Mouse (Mus musculus) midbrain, embryonic 11.5 days (tissue): ENCODE measurements at regions not wholly inside any gene's neighbourhood (a gene's known extent, or its start where the extent isn't known, plus 50 kb on each side); places are given as distances from the start of the nearest gene placed in this dataset.

Source experiments
- ATAC-seq: fragments of 200-750 bp; cut with Nextera tagmentation; 2 replicates; pipeline ENCODE4 v1.8.0; 2017; ENCODE audit warnings: moderate TSS enrichment, moderate library complexity; ENCODE audit not compliant: low FRiP score
- DNase-seq: peaks from one replicate; pipeline ENCODE4 v3.0.0; 2015; ENCODE audit warnings: low spot score; ENCODE audit errors: missing footprints
- H3K27ac ChIP-seq: fragments of 300-500 bp; sonication (generic); 2 replicates; pipeline ENCODE4 v1.5.1; 2014; ENCODE audit warnings: low read depth, low read length
- H3K27me3 ChIP-seq: fragments of 300-500 bp; sonication (generic); 2 replicates; pipeline ENCODE4 v1.6.1; 2014; ENCODE audit warnings: mild to moderate bottlenecking, low read length, moderate library complexity, mixed read lengths; ENCODE audit not compliant: control insufficient read depth, insufficient read depth
- H3K36me3 ChIP-seq: fragments of 300-500 bp; sonication (generic); 2 replicates; pipeline ENCODE4 v1.6.1; 2014; ENCODE audit warnings: mild to moderate bottlenecking, low read length, moderate library complexity, mixed read lengths; ENCODE audit not compliant: control insufficient read depth, insufficient read depth
- H3K4me1 ChIP-seq: fragments of 300-500 bp; sonication (generic); 2 replicates; pipeline ENCODE4 v1.6.1; 2014; ENCODE audit warnings: low read length; ENCODE audit not compliant: control insufficient read depth, insufficient read depth
- H3K4me2 ChIP-seq: fragments of 300-500 bp; sonication (generic); 2 replicates; pipeline ENCODE4 v1.6.1; 2014; ENCODE audit warnings: mild to moderate bottlenecking, moderate library complexity
- H3K4me3 ChIP-seq: fragments of 300-500 bp; sonication (generic); 2 replicates; pipeline ENCODE4 v1.5.1; 2014; ENCODE audit warnings: low read depth, low read length
- H3K9ac ChIP-seq: fragments of 300-500 bp; sonication (generic); 2 replicates; pipeline ENCODE4 v1.6.1; 2014; ENCODE audit warnings: low read length
- H3K9me3 ChIP-seq: fragments of 300-500 bp; sonication (generic); 2 replicates; pipeline ENCODE4 v1.6.1; 2016; ENCODE audit warnings: low read length; ENCODE audit not compliant: control insufficient read depth
- WGBS: fragments of 180-500 bp; shearing (Covaris S2); extraction: QIAGEN DNeasy Blood & Tissue Kit; methylation state at CpG from one replicate; pipeline ENCODE4 v1.1.7; 2014; 5-methylcytosine and 5-hydroxymethylcytosine counted together

GRCm38 (mm10) chr2:117006846-117007245 is 114.3 kb upstream of the Spred1 start:
- Histone ChIP-seq H3K36me3 (no peaks in the 10 kb centered on the region), H3K4me3 (no peak overlapping the region), H3K4me2 (no peak overlapping the region), H3K9ac (no peak overlapping the region), H3K9me3 (no peaks in the 10 kb centered on the region), H3K4me1 (no peaks in the 10 kb centered on the region), H3K27ac (no peak overlapping the region), H3K27me3 (no peaks in the 10 kb centered on the region)
- DNase-seq = peak; percentile 54
- 94% methylated on average over 2 of the region's 2 CpGs for WGBS
- ATAC-seq = no peak

DNA sequence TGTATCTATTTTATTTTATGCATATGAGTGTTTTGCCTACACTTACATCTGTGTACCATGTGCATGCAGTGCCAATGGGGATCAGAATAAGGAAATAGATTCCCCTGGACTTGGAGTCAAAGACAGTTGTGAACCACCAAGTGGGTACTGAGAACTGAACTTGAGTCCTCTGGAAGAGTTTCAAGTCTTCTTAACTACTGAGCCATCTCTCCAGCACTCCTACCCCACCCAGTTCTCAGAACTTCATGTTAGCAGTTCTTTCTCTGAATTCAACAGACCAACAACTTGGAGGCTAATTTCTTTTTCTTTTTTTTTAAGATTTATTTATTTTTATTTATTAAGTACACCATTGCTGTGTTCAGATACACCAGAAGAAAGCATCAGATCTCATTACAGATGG is 112.3 kb upstream of the Spred1 start:
- Histone ChIP-seq H3K9ac (no peak overlapping the region), H3K27me3 (no peaks in the 10 kb centered on the region), H3K27ac (no peak overlapping the region), H3K36me3 (no peaks in the 10 kb centered on the region), H3K9me3 (no peaks in the 10 kb centered on the region), H3K4me1 (no peaks in the 10 kb centered on the region), H3K4me2 (no peak overlapping the region), H3K4me3 (no peak overlapping the region)
- no peak for DNase-seq
- ATAC-seq = no peak

DNA sequence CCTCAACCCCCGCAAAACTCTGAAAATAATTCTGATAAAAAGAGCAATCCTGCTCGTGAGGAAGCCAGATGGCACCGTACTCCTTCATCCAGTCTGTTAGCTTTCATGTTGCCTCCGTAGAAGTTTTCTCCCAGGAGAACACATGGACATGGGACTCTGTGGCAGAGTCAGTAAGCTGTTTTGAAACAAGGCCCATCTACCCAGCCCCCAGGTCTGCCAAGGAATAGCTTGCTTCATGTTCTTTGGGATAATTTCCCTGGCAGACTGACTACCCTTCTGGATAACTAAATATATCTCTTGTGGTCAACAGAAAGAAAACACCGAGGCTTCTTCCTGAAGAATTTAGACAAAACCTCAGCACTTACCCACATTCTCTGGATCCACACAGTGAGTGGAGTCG is 111.2 kb upstream of the Spred1 start:
- no peaks in the 10 kb centered on the region for H3K27me3 ChIP-seq
- H3K36me3 ChIP-seq = no peaks in the 10 kb centered on the region
- no peaks in the 10 kb centered on the region for H3K9me3 ChIP-seq
- H3K4me2 ChIP-seq = no peak overlapping the region
- 89% methylated on average over 6 of the region's 6 CpGs for WGBS
- H3K9ac ChIP-seq = no peak overlapping the region
- ATAC-seq (no peak), DNase-seq (no peak)
- H3K4me3 ChIP-seq = no peak overlapping the region
- H3K4me1 ChIP-seq = no peaks in the 10 kb centered on the region
- no peak overlapping the region for H3K27ac ChIP-seq

DNA sequence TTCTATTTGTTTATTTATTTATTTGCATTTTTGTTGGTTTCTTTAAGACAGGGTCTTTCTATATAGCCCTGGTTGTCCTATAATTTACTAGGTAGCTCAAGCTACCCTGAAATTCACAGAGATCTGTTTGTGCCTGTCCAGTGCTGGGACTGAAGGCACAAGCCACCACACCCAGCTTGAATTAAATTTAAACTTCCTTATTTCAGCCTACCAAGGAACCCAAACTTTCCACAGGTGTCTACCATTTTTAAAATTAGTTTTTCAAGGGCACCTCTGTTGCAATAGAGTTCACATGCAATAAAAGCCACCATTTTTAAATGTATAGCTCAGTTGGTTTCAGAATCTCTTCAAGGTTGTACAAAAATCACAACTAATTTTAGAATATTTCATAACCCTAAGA is 110.2 kb upstream of the Spred1 start:
- Histone ChIP-seq H3K9me3 (no peaks in the 10 kb centered on the region), H3K4me2 (no peak overlapping the region), H3K4me1 (no peaks in the 10 kb centered on the region), H3K9ac (no peak overlapping the region), H3K27me3 (no peaks in the 10 kb centered on the region), H3K36me3 (no peaks in the 10 kb centered on the region), H3K27ac (no peak overlapping the region), H3K4me3 (no peak overlapping the region)
- no peak for ATAC-seq
- DNase-seq = no peak

DNA sequence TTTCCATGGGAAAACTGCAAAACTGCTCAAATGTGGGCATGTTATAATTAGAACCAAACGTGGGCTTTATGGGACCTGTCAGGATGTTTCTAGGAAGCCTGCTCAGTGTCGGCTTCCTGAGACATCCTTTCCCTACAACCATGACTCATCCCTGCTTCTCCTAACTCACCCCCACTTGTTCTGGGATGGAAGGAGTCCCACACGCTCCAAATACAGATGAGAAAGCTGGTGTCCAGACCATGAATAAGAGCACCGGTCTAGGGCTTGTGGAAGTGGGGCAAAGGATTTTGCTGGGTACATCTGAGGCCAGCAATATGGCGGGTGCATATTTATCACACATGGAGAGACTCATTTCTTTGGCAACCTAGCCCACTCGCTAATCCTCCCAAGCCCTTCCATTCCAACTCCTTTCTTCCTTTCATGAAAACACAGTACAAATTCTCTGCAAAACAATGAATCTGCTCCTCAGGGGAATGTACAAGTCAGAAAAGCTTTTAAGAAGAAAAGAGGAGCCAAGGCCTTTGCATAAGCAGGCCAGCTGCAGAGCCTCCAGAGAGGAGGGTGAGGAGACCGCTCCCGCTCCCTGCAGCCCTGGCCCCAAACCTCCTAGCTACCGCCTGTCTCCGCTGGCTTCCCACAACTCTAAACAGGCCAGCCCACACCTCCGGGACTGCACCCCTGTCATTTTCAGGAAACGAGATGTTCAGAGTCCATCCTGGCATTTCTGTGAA is 103.1 kb upstream of the Spred1 start:
- Histone ChIP-seq H3K4me3 (no peak overlapping the region), H3K27me3 (no peaks in the 10 kb centered on the region), H3K9ac (no peak overlapping the region), H3K4me2 (no peak overlapping the region; the same call in 1 of the 2 replicates), H3K36me3 (no peaks in the 10 kb centered on the region), H3K9me3 (no peaks in the 10 kb centered on the region), H3K4me1 (peaks cover 17% of the 10 kb centered on the region), H3K27ac (peak overlapping the region; percentile 49)
- DNase-seq = peak; percentile 93
- peak; percentile 76 for ATAC-seq
- WGBS = 31% methylated on average over 12 of the region's 12 CpGs

DNA sequence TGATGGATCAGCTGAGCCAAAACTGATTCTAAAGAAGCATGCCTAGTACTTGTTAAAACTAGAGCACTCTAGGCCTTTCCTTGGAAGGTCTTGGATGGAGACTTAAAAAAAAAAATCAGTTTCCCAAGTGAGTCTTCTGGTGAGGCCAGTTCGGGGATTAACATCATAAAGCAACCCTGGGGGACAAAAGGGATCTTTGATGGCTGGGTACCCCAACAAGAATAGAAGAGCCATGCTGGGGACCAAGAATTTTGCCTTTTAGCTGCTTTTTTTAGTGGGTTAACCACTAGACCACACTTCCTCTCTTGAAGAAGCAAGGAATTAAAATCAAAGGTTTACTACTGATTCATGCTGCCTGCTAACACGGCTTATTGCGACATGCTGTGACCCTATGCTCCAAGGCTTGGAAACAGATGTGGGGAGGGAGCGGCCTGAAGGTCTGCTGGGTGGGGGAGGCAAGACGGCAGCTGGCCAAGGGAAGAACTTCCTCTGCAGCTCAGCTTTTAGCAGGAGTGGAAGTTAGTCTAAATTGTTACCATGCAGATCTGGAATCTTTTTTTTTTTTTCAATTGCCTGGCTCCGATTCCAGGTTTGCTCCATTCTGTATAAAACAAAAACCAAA is 102.1 kb upstream of the Spred1 start:
- Histone ChIP-seq H3K9ac (no peak overlapping the region), H3K27ac (peak overlapping the region; percentile 49)
- peak; percentile 60 for ATAC-seq

DNA sequence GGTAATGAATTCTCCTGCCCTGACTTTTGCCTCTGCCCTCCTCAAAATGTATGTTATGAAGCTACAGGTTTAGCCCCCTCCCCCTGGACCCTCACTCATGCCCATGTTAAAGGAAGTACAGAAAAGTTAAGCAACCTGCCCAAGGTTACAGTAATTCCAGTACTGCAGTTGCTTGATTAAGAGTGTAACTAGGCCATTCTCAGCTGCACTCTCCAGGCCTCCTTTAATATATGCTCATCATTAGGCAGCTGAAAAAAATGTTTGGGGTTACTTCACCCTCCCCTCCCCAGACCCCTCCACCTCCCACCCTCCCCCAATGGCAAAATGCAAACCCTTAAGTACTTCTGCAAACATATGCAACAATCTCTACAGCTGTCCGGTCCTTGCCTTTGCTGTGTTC is 101.6 kb upstream of the Spred1 start:
- H3K36me3 ChIP-seq = no peaks in the 10 kb centered on the region
- WGBS = 67% methylated on average over 1 of the region's 1 CpGs
- no peaks in the 10 kb centered on the region for H3K27me3 ChIP-seq
- no peak overlapping the region for H3K4me3 ChIP-seq
- no peak overlapping the region for H3K4me2 ChIP-seq
- H3K9ac ChIP-seq = no peak overlapping the region
- H3K9me3 ChIP-seq = no peaks in the 10 kb centered on the region
- H3K27ac ChIP-seq = no peak overlapping the region
- DNase-seq = no peak
- peaks cover 17% of the 10 kb centered on the region for H3K4me1 ChIP-seq
- ATAC-seq = peak; percentile 73

More for the DNA sequence above, 102.1 kb upstream of the Spred1 start:
- Histone ChIP-seq H3K4me1 (peaks cover 17% of the 10 kb centered on the region), H3K4me3 (no peak overlapping the region), H3K9me3 (no peaks in the 10 kb centered on the region), H3K36me3 (no peaks in the 10 kb centered on the region), H3K4me2 (no peak overlapping the region), H3K27me3 (no peaks in the 10 kb centered on the region)
- DNase-seq = peak; percentile 89
- WGBS = 13% methylated on average over 6 of the region's 6 CpGs

DNA sequence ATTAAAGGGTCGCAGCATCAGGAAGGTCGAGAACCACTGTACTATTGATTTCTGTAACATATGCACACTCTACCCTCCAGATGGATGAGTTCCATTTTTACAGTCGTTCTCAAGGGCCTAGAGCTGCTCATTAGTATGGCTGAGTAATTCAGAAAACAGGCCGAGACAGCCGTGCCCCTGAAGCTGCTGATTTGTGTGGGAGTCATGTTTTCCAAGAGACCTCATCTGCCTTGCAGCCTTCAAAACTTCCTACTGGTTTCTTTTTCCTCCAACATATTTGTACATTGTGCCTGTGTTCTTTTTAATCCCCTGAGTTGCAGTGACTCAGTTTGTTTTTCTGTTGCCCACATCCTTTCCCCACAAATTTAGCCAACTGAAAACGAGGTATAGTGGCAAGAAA is 99.4 kb upstream of the Spred1 start:
- H3K27me3 ChIP-seq = no peaks in the 10 kb centered on the region
- WGBS = 59% methylated on average over 5 of the region's 6 CpGs
- H3K4me3 ChIP-seq = no peak overlapping the region
- peaks cover 17% of the 10 kb centered on the region for H3K4me1 ChIP-seq
- ATAC-seq = no peak
- H3K9me3 ChIP-seq = no peaks in the 10 kb centered on the region
- no peak for DNase-seq
- no peak overlapping the region for H3K27ac ChIP-seq
- no peak overlapping the region for H3K4me2 ChIP-seq
- H3K9ac ChIP-seq = no peak overlapping the region
- H3K36me3 ChIP-seq = no peaks in the 10 kb centered on the region

DNA sequence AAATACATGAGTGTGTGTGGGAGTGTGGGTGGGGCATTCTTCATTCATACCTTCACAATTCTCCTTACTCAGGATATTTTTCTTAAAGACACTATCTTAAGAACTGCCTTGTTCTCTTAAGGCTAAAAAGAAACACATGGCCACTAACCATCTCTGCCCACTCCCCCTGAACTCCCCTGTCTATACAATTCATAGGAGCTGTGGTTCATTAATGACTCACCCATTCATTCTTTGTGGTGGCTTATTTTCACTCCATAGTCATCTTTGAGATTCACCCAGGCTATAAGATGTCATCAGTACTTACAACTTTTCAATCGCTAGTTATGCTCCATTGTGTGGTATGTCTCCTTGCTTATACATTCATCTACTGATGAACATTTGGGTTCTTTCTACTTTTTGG is 97.7 kb upstream of the Spred1 start:
- Histone ChIP-seq H3K4me1 (peaks cover 11% of the 10 kb centered on the region), H3K36me3 (no peaks in the 10 kb centered on the region), H3K9me3 (no peaks in the 10 kb centered on the region), H3K4me2 (no peak overlapping the region), H3K4me3 (no peak overlapping the region), H3K9ac (no peak overlapping the region), H3K27me3 (no peaks in the 10 kb centered on the region), H3K27ac (no peak overlapping the region)
- DNase-seq (peak; percentile 77), ATAC-seq (no peak)
- 89% methylated on average over 1 of the region's 1 CpGs for WGBS
